Mouse (Mus musculus) heart, embryonic 15.5 days (tissue): ENCODE measurements around the gene Gm5622. TPM values are rescaled to one million over a fixed set of nuclear protein-coding genes. Genes with fewer than 3 reads are reported as not detected.
"Not testable (repeated sequence)": the region's sequence is repeated elsewhere in the genome, so short reads cannot be mapped to it uniquely, and the experiment has no call there.

Source experiments
- ATAC-seq: fragments of 200-750 bp; cut with Nextera tagmentation; replicated peaks from 2 replicates; pipeline ENCODE4 v1.8.0; 2017; ENCODE audit warnings: low read depth, moderate TSS enrichment; ENCODE audit not compliant: insufficient number of reproducible peaks, insufficient read depth, low FRiP score
- H3K27ac ChIP-seq: fragments of 300-500 bp; sonication (generic); 2 replicates; pipeline ENCODE4 v1.5.1; 2015; ENCODE audit warnings: mild to moderate bottlenecking, inconsistent platforms
- H3K27me3 ChIP-seq: fragments of 300-500 bp; sonication (generic); 2 replicates; pipeline ENCODE4 v1.6.1; 2015; ENCODE audit warnings: inconsistent platforms
- H3K36me3 ChIP-seq: fragments of 300-500 bp; sonication (generic); 2 replicates; pipeline ENCODE4 v1.6.1; 2015; ENCODE audit warnings: mild to moderate bottlenecking, inconsistent platforms
- H3K4me1 ChIP-seq: fragments of 300-500 bp; sonication (generic); replicated peaks from 2 replicates; pipeline ENCODE4 v1.6.1; 2015; ENCODE audit warnings: inconsistent platforms
- H3K4me2 ChIP-seq: fragments of 300-500 bp; sonication (generic); 2 replicates; pipeline ENCODE4 v1.6.1; 2015; ENCODE audit warnings: inconsistent platforms, mild to moderate bottlenecking, moderate library complexity
- H3K4me3 ChIP-seq: fragments of 300-500 bp; sonication (generic); 2 replicates; pipeline ENCODE4 v1.5.1; 2015; ENCODE audit warnings: mild to moderate bottlenecking, inconsistent platforms
- H3K9ac ChIP-seq: fragments of 300-500 bp; sonication (generic); 2 replicates; pipeline ENCODE4 v1.6.1; 2015; ENCODE audit warnings: mild to moderate bottlenecking, inconsistent platforms
- H3K9me3 ChIP-seq: fragments of 300-500 bp; sonication (generic); replicated peaks from 2 replicates; pipeline ENCODE4 v1.6.1; 2016; ENCODE audit warnings: inconsistent platforms
- WGBS: fragments of 180-500 bp; shearing (Covaris S2); methylation state at CpG from one replicate; pipeline ENCODE4 v1.1.7; 2015; ENCODE audit warnings: mixed read lengths; 5-methylcytosine and 5-hydroxymethylcytosine counted together
- polyA plus RNA-seq: library from polyadenylated mRNA; unstranded; fragments of >200 nt; fragmentation: Nextera tagmentation; extraction: Ambion mirVana; gene quantifications from 2 replicates; pipeline ENCODE4 v1.2.1, GENCODE M21; 2015

Gm5622 gene
- polyA plus RNA-seq, result not detected in 2 replicates

- no peaks in the 10 kb centered on the region for H3K36me3 ChIP-seq
- H3K4me1 ChIP-seq, result no peaks in the 10 kb centered on the region
- 82% methylated on average over 4 of the region's 4 CpGs for WGBS
- H3K27me3 ChIP-seq, result no peaks in the 10 kb centered on the region
- H3K27ac ChIP-seq, result no peak within 1 kb of the TSS
- H3K9me3 ChIP-seq, result no peaks in the 10 kb centered on the region
- H3K4me3 ChIP-seq, result no peak within 1 kb of the TSS
- H3K4me2 ChIP-seq, result no peak within 1 kb of the TSS
- no peak within 1 kb of the TSS for H3K9ac ChIP-seq
- ATAC-seq, result no peak
These were observed at the start of gene Gm5622 for GRCm38 (mm10) chr14:51552490-51552889. Gene Gm5622, plus strand, starts transcription at chr14:51552790.

- Histone ChIP-seq H3K4me3 (no peak overlapping the region), H3K36me3 (no peaks in the 10 kb centered on the region), H3K27me3 (no peaks in the 10 kb centered on the region), H3K27ac (no peak overlapping the region), H3K9ac (no peak overlapping the region), H3K4me2 (no peak overlapping the region), H3K9me3 (no peaks in the 10 kb centered on the region), H3K4me1 (no peaks in the 10 kb centered on the region)
- ATAC-seq, result no peak
- WGBS, result 95% methylated on average over 8 of the region's 8 CpGs
These were observed 45.2 kb upstream of the Gm5622 start for GRCm38 (mm10) chr14:51507416-51507815.

- WGBS, result 91% methylated on average over 2 of the region's 2 CpGs
- not testable (repeated sequence) for ATAC-seq
These were observed 21.4 kb downstream of the Gm5622 start, which contains the start of gene Gm17175 for GRCm38 (mm10) chr14:51573963-51574362. Gene Gm17175, minus strand, starts transcription at chr14:51574063.

GRCm38 (mm10) chr14:51592039-51592438 is 39.4 kb downstream of the Gm5622 start, which contains the start of gene Gm17174:
Gene Gm17174, minus strand, starts transcription at chr14:51592139.
- H3K27ac ChIP-seq, H3K4me2 ChIP-seq, H3K4me3 ChIP-seq, H3K9ac ChIP-seq, H3K4me1 ChIP-seq, H3K27me3 ChIP-seq, ATAC-seq, H3K36me3 ChIP-seq, H3K9me3 ChIP-seq: not testable (repeated sequence)
- 80% methylated on average over 4 of the region's 4 CpGs for WGBS

More at GRCm38 (mm10) chr14:51573963-51574362, 21.4 kb downstream of the Gm5622 start, which contains the start of gene Gm17175:
- H3K4me1 ChIP-seq, H3K27me3 ChIP-seq, H3K9me3 ChIP-seq, H3K36me3 ChIP-seq, H3K9ac ChIP-seq, H3K27ac ChIP-seq, H3K4me2 ChIP-seq, H3K4me3 ChIP-seq: not testable (repeated sequence)

GRCm38 (mm10) chr14:51611210-51611609 is 58.6 kb downstream of the Gm5622 start, which contains the start of gene Gm17078:
Gene Gm17078, minus strand, starts transcription at chr14:51611310.
- Histone ChIP-seq H3K27ac (no peak within 1 kb of the TSS), H3K27me3 (no peaks in the 10 kb centered on the region), H3K4me1 (no peaks in the 10 kb centered on the region), H3K36me3 (no peaks in the 10 kb centered on the region), H3K4me3 (no peak within 1 kb of the TSS), H3K9ac (no peak within 1 kb of the TSS), H3K9me3 (no peaks in the 10 kb centered on the region), H3K4me2 (no peak within 1 kb of the TSS)
- ATAC-seq, result no peak
- WGBS, result 75% methylated on average over 1 of the region's 1 CpGs

- H3K4me3 ChIP-seq, H3K27me3 ChIP-seq, H3K4me1 ChIP-seq, H3K4me2 ChIP-seq, ATAC-seq, H3K9me3 ChIP-seq, H3K36me3 ChIP-seq, H3K27ac ChIP-seq, H3K9ac ChIP-seq: not testable (repeated sequence)
- WGBS, result 87% methylated on average over 1 of the region's 1 CpGs
These were observed 79.8 kb downstream of the Gm5622 start for GRCm38 (mm10) chr14:51632426-51632825.

GRCm38 (mm10) chr14:51635566-51635965 is 83.0 kb downstream of the Gm5622 start, which contains the start of gene Gm4181:
Gene Gm4181, minus strand, starts transcription at chr14:51635666.
- H3K27ac ChIP-seq, H3K4me3 ChIP-seq, H3K4me1 ChIP-seq, H3K27me3 ChIP-seq, ATAC-seq, H3K4me2 ChIP-seq, H3K36me3 ChIP-seq, H3K9me3 ChIP-seq, H3K9ac ChIP-seq: not testable (repeated sequence)
- WGBS, result 80% methylated on average over 1 of the region's 1 CpGs

- Histone ChIP-seq H3K36me3 (no peaks in the 10 kb centered on the region), H3K9ac (no peak overlapping the region), H3K9me3 (no peaks in the 10 kb centered on the region), H3K4me1 (no peaks in the 10 kb centered on the region), H3K27me3 (no peaks in the 10 kb centered on the region), H3K4me2 (no peak overlapping the region), H3K4me3 (no peak overlapping the region), H3K27ac (no peak overlapping the region)
- no peak for ATAC-seq
- 73% methylated on average over 5 of the region's 5 CpGs for WGBS
These were observed 124.7 kb downstream of the Gm5622 start for GRCm38 (mm10) chr14:51677269-51677668.

- not testable (repeated sequence) for H3K4me3 ChIP-seq, ATAC-seq, H3K9ac ChIP-seq, H3K4me2 ChIP-seq, H3K9me3 ChIP-seq, H3K4me1 ChIP-seq, H3K36me3 ChIP-seq, H3K27ac ChIP-seq, H3K27me3 ChIP-seq
- 71% methylated on average over 2 of the region's 2 CpGs for WGBS
These were observed 142.8 kb downstream of the Gm5622 start, which contains the start of gene Gm17079 for GRCm38 (mm10) chr14:51695368-51695767. Gene Gm17079, minus strand, starts transcription at chr14:51695468.

Other genes starting within 250 kb of the Gm5622 start
- gene Gm7247, start 191.0 kb upstream of the Gm5622 start, polyA plus RNA-seq, result not detected in 2 replicates
- not detected in 2 replicates for gene Vmn2r88, start 142.0 kb upstream of the Gm5622 start, polyA plus RNA-seq
- gene Vmn2r89, start 100.9 kb upstream of the Gm5622 start, polyA plus RNA-seq, result not detected in 2 replicates
- not detected in 2 replicates for gene Gm17175, start 21.3 kb downstream of the Gm5622 start, polyA plus RNA-seq
- gene Gm17174, start 39.3 kb downstream of the Gm5622 start, polyA plus RNA-seq, result not detected in 2 replicates
- gene Gm17078, start 58.5 kb downstream of the Gm5622 start, polyA plus RNA-seq, result not detected in 2 replicates
- not detected in 2 replicates for gene Gm4181, start 82.9 kb downstream of the Gm5622 start, polyA plus RNA-seq
- not detected in 2 replicates for gene Gm17079, start 142.7 kb downstream of the Gm5622 start, polyA plus RNA-seq
- not detected in 2 replicates for gene Gm5800, start 164.4 kb downstream of the Gm5622 start, polyA plus RNA-seq
- gene Ang4, start 220.8 kb downstream of the Gm5622 start, polyA plus RNA-seq, result not detected in 2 replicates
- not detected in 2 replicates for gene AY358078, start 247.3 kb downstream of the Gm5622 start, polyA plus RNA-seq